1 mouse cellular context compared by ENCODE assay signal in genomic region chr17:23740136-23740584, GRCm38 (mm10).
TF ChIP-seq lines count a peak whose summit lies in the region.

No protein-coding gene starts in this region.

TF ChIP-seq in MEL, 35 proteins besides CTCF, POLR2A, EP300 and RAD21 (continued from another document):
- TF ChIP-seq ZMIZ1 (IDR thresholded peaks at IDR 0.05; ENCODE audit: low read depth, low read length) = no peak
- TF ChIP-seq CHD1 (IDR thresholded peaks at IDR 0.05; ENCODE audit: low read depth, low read length) = no peak
- TF ChIP-seq SMC3 (IDR thresholded peaks at IDR 0.05; ENCODE audit: low read depth, low read length) = no peak
- no peak for TF ChIP-seq MYB (IDR thresholded peaks at IDR 0.05; ENCODE audit: low read depth, low read length)
- no peak for TF ChIP-seq MEF2A (IDR thresholded peaks at IDR 0.05; ENCODE audit: extremely low read depth, insufficient replicate concordance, low read depth, low read length, poor library complexity, severe bottlenecking)
- no peak for TF ChIP-seq USF2 (IDR thresholded peaks at IDR 0.05; ENCODE audit: borderline replicate concordance in 1 of 2, insufficient read depth in 1 of 2, low read depth in 1 of 2, low read length in 2 of 2)
- peak; percentile 86; the same call in 1 of the 2 replicates for TF ChIP-seq E2F4 (IDR thresholded peaks at IDR 0.05; ENCODE audit: borderline replicate concordance, low read depth, low read length)
- no peak for TF ChIP-seq MAFK (IDR thresholded peaks at IDR 0.05; ENCODE audit: borderline replicate concordance, low read depth, low read length)
